Mouse (Mus musculus) G1E (cell line): ENCODE results near the gene Tacc3.

Experiments
- CTCF ChIP-seq: IDR thresholded peaks from 2 replicates; pipeline ENCODE4 v1.5.1; 2012; ENCODE audit warnings: low read depth, low read length, inconsistent platforms, mixed read lengths
- POLR2AphosphoS5 ChIP-seq: IDR thresholded peaks from 2 replicates; pipeline ENCODE4 v1.6.1; 2012; ENCODE audit warnings: low read depth, low read length, inconsistent platforms; ENCODE audit not compliant: insufficient replicate concordance
- TAL1 ChIP-seq: conservative IDR thresholded peaks from 2 replicates; pipeline ENCODE4 v1.6.1; 2012; ENCODE audit warnings: low read depth, low read length, inconsistent platforms, mixed read lengths

DNA sequence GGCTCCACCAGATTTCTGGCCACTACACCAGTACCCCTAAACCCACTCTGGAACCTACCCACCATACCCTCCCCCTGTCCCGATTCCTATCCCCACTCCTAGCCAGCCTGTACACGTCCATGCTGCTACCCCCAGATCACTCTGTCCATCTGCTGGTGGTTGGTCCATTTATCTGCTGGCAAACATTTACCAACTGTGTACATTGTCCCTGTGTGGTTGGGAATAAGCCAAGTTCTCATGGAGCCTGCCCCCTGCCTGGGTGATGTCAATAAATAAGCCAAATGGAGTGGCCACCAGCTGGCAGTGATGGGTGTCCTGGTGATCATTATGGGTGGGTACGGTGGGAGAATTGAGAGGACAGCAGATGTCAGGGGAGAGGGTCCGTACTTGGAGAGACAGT is 29.2 kb downstream of the Tacc3 start:
- no peak for TF ChIP-seq CTCF
- TF ChIP-seq TAL1 = no peak
- TF ChIP-seq POLR2AphosphoS5 = no peak
